Mouse (Mus musculus) right cerebral cortex, postnatal 4 days (tissue): ENCODE data around the gene Shf.
"Not testable (repeated sequence)": the region's sequence is repeated elsewhere in the genome, so short reads cannot be mapped to it uniquely, and the experiment has no call there.

Experiments used
- DNase-seq: peaks from one replicate; pipeline ENCODE4 v3.0.0-alpha.2; 2022

Gene Shf

GRCm38 (mm10) chr2:122368995-122369739, at the start of gene Shf:
TSS of gene Shf (minus strand) at chr2:122369162.
- peak; percentile 93 for DNase-seq

GRCm38 (mm10) chr2:122408928-122409327, 40.0 kb upstream of the Shf start:
- no peak for DNase-seq

DNA sequence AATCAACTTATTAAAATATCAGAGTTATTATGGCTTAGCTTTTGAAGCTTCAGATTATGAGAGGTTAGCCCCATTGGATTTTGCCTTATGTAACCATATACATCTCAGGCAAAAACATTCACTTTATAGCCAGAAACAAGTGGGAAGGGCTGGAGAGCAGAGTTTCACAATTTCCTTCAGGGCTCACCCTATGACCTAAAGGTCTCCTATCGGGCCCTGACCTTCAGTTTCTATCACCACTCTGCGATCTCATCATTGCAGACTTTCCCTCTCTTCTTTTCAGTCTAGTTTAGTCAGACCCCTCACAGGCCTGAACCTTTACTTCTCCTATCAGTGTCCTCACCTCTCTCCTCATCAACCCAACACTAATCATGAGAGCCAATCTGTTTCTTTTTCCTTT, 38.6 kb upstream of the Shf start:
- no peak for DNase-seq

- DNase-seq: no peak
Observed at GRCm38 (mm10) chr2:122396150-122396549, 27.2 kb upstream of the Shf start.

DNA sequence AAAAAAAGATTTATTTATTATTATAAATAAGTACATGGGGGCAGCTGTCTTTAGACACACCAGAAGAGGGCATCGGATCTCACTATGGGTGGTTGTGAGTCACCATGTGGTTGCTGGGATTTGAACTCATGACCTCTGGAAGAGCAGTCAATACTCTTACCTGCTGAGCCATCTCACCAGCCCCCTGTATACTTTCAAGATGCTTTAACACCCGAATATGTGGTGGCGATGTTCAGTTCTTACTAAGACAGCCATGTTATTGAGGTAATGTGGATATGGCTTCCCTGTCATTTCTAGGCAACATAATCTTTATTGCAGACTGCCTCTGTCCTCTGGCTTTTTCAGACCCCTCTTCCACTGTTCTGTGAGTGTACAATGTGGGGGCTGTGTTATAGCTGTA, 18.2 kb upstream of the Shf start:
- not testable (repeated sequence) for DNase-seq

DNA sequence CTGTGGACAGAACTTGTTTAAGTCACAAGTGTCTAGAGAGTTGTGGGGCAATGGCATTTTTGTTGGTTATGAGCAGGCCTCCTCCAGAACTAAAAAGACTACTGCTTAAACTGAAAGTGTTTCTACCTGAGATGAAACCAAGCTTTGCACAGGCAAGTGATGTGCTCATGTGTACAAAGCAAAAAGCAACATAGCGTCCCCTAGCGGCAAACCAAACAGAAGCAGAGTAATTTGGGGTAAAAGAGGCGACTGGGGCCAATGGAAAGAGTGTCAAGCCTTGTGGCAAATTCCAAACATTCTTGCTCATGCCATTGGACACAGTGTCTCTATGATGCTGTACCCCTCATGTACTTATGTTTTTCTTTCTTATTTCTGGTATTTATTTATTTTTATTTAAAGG, 16.1 kb upstream of the Shf start:
- no peak for DNase-seq

GRCm38 (mm10) chr2:122382121-122382520, 13.2 kb upstream of the Shf start:
- no peak for DNase-seq

- DNase-seq: no peak
Observed at GRCm38 (mm10) chr2:122381329-122382103, 12.6 kb upstream of the Shf start.

GRCm38 (mm10) chr2:122380768-122381311, 11.9 kb upstream of the Shf start:
- DNase-seq: no peak

DNA sequence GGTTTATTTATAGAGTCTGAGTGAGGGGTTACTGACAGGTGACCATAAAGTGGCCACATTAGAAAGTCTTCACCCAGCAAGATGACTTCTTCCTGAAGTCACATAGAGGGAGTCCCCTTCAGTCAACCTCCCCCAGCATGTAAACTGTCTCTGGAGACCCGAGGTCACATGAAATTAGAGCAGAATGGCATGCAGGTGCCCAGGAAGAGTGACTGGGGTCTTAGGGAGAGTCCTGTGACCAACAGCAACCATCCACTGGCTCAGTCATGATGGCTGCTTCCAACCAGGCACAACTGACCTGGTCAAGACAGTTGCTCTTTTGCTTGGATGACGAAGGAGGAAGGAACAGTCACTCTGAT, 10.3 kb upstream of the Shf start:
- DNase-seq: no peak

DNA sequence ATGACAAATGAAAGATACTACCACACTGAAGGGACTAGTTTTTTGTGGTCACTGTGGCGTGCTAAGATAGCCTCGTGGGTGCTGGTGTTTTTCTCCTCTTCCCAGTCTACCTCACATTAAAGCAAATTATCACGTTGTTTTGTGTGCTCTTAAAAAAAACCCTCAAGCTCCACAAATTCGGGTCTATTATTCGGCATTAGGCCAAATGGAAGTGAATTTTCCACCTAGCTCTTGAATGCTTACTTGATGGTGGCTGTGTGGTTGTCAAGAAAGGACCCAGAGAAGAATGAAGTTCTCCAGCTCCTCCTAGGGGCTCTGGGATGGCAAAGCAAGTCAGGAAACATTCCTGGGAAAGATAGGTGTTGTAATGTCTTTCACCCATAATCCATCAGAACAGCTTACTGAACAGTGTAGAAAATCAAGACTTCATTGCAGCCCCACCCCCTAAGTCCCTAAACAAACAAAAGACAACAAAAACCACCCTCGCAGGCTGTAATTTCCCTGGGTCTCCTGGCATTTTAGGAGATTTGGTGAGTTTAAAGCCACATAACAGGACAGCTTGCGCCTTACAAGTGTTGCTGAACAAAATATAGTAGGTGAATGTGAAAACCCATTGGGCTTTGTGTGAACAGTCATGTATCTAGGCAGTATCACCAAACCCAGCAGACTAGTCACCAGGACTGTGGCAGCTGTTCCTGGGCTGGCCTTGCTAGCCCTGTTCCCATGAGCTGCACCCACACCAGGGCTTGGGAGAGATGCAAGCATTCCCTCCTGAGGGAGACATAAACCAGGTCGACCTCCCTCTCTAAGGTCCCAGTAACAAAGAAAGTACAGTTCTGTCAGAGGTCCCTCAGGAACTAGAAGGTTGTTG, 9.7 kb upstream of the Shf start:
- no peak for DNase-seq

DNA sequence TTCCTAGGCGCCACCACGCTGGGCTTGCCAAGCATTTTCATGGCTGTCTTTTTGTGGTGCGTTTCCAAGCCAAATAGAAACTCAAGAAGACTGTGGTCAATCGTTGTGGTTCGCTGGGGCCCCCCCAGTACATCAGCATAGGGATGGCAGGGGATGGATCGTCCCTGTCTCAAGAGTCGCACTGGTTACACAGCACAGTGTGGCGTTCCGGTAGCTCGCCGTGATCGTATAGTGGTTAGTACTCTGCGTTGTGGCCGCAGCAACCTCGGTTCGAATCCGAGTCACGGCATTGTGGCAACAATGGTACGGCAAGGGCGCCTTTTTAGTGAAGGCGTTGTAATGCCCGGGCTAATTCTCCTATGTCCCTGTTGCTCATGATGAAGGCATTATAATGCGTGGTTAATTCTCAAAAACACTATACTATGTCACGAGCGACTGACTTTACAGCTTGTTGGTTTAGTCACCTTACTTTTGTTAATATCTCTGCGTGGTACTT, 8.8 kb upstream of the Shf start:
- DNase-seq: peak; percentile 69

GRCm38 (mm10) chr2:122377215-122377674, 8.3 kb upstream of the Shf start:
- DNase-seq: peak; percentile 96

DNA sequence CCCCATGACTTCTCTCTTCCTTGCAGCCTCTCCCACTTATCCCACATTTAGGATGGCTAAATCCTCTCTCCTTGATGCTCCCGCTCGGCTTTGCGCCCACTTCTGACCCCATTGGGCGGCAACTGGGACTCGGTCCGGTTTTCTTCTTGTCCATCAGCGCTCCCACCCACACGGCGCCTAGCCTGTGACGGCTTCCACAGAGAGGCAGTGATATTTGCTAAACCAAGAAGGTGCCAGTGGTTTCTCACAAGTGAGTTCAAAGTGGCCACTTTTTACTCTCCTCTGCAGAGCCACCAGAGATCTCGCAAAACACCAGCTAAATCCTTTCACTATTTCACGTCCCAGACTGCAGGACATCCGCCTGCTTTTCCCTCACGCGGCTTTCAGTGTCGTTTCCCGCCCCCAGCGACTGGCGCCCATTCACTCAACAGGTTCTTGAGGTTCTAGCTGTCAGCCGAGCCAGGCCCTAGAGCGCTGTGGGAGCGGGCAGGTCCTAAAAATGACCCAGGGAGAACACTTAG, 7.1 kb upstream of the Shf start:
- DNase-seq: peak; percentile 48

DNA sequence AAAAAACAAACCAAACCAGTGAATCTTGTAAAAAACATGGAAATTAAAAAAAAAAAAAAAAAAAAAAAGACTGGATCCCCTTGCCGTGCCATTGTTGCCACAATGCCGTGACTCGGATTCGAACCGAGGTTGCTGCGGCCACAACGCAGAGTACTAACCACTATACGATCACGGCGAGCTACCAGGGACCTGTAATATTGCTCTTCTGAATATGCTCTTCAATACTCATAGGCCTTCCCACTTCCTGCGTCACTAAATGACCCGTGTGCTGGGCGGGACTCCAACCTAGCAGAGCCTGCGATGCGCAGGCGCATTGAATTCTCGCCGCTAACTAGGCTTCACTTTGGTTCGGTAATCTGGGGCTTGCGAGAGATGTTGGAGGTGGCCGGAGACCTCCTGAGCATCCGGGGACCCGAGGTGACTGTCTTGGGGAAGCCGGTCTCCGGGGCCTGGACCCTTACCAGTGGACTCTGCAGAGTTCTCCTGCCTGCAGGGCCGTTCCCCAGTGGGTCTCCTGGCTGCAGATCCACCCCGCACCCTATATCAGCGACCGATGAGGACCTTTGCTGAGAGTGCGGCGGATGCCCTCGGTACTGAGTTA, 6.5 kb upstream of the Shf start:
- DNase-seq: peak; percentile 94

DNA sequence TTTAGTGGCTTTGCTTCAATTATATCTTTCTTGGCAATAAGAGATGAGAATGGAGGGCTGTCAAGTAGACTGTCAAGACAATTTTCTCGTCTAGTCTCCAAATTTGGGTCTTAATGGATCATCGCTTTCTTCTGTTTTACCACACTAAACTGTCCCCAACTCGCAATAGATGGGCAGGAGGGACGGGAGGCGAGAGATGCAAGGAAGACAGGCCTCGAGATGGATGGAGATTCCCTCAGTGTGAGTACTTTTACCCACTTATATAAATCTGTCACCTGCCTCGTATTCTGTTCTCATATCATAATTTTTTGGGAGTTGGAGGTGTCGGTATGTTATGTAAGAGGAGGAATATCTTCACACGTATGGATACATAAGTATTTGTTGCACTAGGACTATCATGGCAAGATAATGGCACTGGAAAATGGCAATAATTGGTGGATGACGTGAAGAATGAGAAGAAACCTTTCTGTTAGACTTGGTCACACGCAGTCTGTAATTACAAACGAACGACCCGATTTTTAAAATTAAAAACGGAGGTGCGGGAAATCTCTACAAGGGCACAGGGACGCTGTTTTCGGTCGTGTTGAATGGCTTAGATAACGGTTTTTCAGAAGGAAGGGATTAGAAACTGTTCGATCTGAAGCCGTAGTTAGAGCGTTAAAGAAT, 5.8 kb upstream of the Shf start:
- DNase-seq: no peak

DNA sequence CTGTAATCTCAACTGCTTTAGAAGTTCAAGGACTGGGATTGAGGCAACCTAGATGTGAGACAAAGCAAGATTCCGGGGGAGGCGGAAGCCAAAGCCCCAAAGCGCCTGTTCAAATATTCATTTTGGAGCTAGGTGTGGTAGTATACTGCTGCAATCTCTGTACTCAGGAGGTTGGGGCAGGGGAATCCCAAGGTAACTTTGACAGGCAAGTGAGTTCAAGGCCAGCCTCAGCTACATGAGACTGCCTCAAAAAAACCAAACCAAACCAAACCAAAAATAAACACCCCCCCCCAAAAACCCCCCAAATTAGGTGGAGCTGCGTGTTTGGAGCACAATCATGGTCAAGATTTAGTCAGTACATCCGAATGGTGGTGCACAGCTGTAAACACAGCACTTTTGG, 5.0 kb upstream of the Shf start:
- DNase-seq: no peak

DNA sequence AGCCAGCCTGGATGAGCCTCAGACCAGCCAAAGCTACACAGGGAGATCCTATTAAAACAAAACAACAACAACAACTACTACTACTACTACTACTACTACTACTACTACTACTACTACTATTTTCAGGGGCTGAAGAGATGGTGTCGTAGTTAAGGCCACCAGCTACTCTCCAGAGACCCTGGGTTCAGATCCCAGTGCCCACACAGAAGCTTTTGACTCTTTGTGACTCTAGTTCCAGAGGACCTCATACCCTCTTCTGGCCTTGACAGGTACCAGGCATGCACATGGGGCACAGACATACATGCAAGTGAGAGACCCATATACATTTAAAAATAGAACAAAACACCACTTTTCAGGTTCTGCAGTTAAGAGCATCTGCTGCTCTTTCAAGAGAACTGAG, 3.6 kb upstream of the Shf start:
- no peak for DNase-seq

DNA sequence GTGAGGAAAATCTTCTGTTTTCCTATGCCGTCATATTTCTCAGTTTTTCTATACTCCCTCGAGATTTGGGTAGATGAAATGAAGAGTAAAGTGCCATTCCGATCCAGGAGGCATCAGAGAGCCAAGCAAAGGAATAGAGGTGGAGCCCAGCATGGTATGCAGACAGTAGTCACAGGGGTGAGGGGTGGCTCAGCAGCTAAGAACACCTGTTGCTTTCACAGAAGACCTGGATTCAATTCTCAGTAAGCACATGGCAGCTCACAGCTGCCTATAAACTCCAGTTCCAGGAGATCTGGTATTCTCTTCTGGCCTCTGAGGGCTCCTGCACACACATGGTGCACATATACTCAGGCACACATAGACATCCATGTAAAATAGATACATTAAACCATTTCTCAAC, 3.1 kb upstream of the Shf start:
- DNase-seq: no peak

DNA sequence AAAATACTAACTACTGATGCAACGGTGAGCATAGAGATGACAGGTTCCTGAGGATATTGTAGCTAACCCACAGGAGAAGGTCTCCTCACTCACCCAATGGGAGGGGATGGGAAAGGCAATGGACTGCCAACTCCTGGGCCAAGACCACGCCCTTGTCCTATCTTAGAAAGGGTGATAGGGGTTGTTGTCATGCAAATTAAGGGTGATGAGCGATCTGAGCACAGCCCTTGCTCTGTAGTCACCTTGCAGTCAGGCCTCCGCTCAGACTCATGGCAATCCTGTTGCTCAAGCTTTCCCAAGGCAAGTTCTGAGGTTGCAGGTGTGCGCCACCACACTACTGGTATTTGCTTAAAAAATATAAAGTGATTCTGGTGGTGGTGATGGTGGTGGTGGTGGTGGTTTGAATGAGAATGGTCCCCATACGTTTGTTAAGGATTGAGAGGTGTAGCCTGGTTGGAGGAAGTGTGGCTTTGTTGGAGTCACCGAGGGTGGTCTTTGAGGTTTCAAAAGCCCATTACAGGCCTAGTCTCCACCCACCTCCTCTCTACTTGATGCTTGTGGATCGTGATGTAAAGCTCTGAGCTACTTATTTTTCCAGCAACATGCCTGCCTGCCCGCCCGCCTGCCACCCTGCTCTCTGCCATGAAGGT, 1.3 kb upstream of the Shf start:
- DNase-seq: no peak
